Mouse (Mus musculus): ENCODE data around the gene 5830411N06Rik. TPM values are rescaled to one million over a fixed set of nuclear protein-coding genes. Genes with fewer than 3 reads are reported as not detected.

5830411N06Rik gene
- polyA plus RNA-seq (2021; fragmentation: Nextera tagmentation) = not detected in 2 replicates
- long read RNA-seq, experiment 1 = 0 reads
- long read RNA-seq, experiment 2 = 0 reads

DNA sequence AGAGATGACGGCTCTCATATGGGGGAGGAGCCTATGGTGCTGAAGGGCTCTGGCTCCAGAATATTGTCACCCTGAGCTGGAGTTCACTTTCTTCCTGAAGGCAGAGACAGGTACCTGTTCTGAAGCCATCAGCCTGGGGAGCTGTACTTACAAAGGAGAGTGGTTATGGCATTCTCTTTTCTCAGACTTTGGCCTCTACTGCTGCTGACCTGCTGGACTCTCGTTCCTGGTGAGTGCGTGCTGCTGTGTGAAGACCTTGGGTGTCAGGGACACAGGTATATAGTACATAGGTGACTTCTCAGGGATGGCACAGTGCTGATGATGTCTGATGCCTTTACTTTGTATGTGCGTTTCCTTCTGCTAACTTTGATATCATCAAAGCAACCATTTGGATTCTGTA is at the start of gene 5830411N06Rik:
Gene 5830411N06Rik, plus strand, starts transcription at position 69 of the 400 bp plus-strand sequence.

DNA sequence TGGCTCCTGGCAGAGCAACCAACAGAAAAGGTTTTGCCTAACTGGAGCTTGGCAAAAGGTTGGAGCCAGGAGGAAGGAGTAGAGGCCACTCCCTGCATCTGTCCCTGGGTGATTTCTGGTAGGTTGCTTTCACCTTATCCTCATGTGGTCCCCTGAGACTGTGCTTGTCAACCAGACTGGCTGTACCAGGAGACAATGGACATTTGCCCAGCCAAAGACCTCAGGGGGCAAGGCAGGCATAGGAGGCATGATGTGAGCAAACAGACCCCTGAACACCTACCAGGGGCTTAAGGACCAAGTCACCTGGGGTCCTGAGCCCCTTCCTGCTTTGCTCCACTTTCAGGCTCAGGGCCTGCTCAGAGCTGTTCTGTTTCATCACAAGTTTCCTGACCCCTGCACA is 41.2 kb upstream of the 5830411N06Rik start, which contains the start of gene Olfr524:
Gene Olfr524, minus strand, starts transcription at position 101 of the 400 bp plus-strand sequence.

DNA sequence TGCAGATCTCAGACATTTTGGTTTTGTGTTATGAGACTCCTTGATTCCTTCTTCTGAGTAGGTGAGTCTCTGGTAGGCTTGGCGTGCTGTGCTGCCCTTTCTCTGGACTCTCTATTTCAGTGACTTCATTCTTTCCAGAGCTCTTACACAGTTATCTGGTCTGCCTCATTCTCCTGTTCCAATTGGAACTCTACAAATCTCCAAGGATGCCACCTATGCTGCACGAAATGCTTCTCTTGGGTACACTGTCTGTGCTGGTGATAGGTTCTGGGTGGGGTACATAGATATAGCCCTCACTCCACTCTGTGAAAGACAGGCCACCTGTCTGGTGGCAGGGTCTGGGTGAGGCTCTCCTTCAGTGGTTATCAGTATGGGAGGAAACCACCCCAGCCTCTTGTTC is 29.1 kb upstream of the 5830411N06Rik start, which contains the start of gene Cd163l1:
Gene Cd163l1, plus strand, starts transcription at position 301 of the 400 bp plus-strand sequence.

DNA sequence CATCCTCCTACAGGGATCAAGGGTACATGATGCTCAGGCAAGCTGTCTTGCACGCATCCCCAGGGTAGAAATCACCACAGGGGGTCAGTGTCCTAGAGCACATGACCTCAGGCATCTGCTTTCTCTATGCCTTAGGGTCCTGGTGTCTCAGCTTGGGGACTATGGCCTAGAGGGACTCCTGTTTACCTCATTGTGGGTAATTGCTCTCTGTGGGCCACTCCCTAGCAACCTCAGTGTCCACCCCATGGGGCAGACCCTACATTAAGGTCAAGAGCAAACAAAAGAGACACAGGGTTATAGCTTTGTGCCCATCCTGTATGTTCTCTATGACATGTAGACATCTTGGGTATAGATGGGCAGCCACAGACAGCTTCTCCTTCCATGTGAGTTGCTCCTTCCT is 73.5 kb downstream of the 5830411N06Rik start, which contains the start of gene Olfr525:
Gene Olfr525, plus strand, starts transcription at position 301 of the 400 bp plus-strand sequence.

DNA sequence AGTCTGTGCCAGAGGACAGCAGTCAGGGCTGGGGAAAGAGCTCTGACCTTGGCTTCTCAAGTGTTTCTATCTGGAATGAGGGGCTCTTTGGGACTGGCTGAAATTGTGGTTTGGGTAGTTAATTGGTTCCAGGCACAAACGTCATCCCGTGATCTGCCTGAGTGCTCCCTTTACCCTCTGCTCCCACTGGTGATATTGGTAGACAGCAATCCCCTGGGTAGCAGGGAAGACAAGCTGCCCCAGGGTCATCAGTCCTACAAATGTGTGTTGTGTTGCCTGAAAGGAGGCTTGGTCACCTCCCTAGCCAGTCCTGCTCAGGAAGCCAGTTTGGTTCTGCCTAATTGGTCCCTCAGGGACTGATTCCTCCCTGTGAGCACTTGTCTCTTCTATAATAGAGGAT is 86.6 kb downstream of the 5830411N06Rik start, which contains the start of gene Olfr527:
Gene Olfr527, plus strand, starts transcription at position 301 of the 400 bp plus-strand sequence.

Other genes starting within 250 kb of the 5830411N06Rik start
- 36.5 and 53.0 TPM in 2 replicates for gene Zfp511, start 210.9 kb upstream of the 5830411N06Rik start, polyA plus RNA-seq (2021; fragmentation: Nextera tagmentation)
- gene Tubgcp2, start 210.6 kb upstream of the 5830411N06Rik start, polyA plus RNA-seq (2021; fragmentation: Nextera tagmentation) = 22.3 and 31.9 TPM in 2 replicates
- gene Msx3, start 198.2 kb upstream of the 5830411N06Rik start, polyA plus RNA-seq (2021; fragmentation: Nextera tagmentation) = not detected in 2 replicates
- 444 and 556 TPM in 2 replicates for gene Caly, start 164.7 kb upstream of the 5830411N06Rik start, polyA plus RNA-seq (2021; fragmentation: Nextera tagmentation)
- gene Prap1, start 153.9 kb upstream of the 5830411N06Rik start, polyA plus RNA-seq (2021; fragmentation: Nextera tagmentation) = not detected in 2 replicates
- 114 and 131 TPM in 2 replicates for gene Fuom, start 144.8 kb upstream of the 5830411N06Rik start, polyA plus RNA-seq (2021; fragmentation: Nextera tagmentation)
- 4.3 and 5.1 TPM in 2 replicates for gene Paox, start 131.5 kb upstream of the 5830411N06Rik start, polyA plus RNA-seq (2021; fragmentation: Nextera tagmentation)
- 107 and 129 TPM in 2 replicates for gene Echs1, start 130.8 kb upstream of the 5830411N06Rik start, polyA plus RNA-seq (2021; fragmentation: Nextera tagmentation)
- 35.5 and 55.8 TPM in 2 replicates for gene Mtg1, start 109.7 kb upstream of the 5830411N06Rik start, polyA plus RNA-seq (2021; fragmentation: Nextera tagmentation)
- 53.6 and 65.3 TPM in 2 replicates for gene Sprn, start 92.4 kb upstream of the 5830411N06Rik start, polyA plus RNA-seq (2021; fragmentation: Nextera tagmentation)
- gene Olfr522, start 82.5 kb upstream of the 5830411N06Rik start, polyA plus RNA-seq (2021; fragmentation: Nextera tagmentation) = not detected in 2 replicates
- not detected in 2 replicates for gene Olfr523, start 74.1 kb upstream of the 5830411N06Rik start, polyA plus RNA-seq (2021; fragmentation: Nextera tagmentation)
- gene Olfr524, start 41.3 kb upstream of the 5830411N06Rik start, polyA plus RNA-seq (2021; fragmentation: Nextera tagmentation) = not detected in 2 replicates
- gene Cd163l1, start 29.0 kb upstream of the 5830411N06Rik start, polyA plus RNA-seq (2021; fragmentation: Nextera tagmentation) = not detected in 2 replicates
- not detected in 2 replicates for gene Olfr525, start 73.6 kb downstream of the 5830411N06Rik start, polyA plus RNA-seq (2021; fragmentation: Nextera tagmentation)
- gene Olfr527, start 86.7 kb downstream of the 5830411N06Rik start, polyA plus RNA-seq (2021; fragmentation: Nextera tagmentation) = not detected in 2 replicates
- not detected in 2 replicates for gene Olfr60, start 114.4 kb downstream of the 5830411N06Rik start, polyA plus RNA-seq (2021; fragmentation: Nextera tagmentation)
- not detected in 2 replicates for gene Olfr530, start 129.0 kb downstream of the 5830411N06Rik start, polyA plus RNA-seq (2021; fragmentation: Nextera tagmentation)
- not detected in 2 replicates for gene Olfr531, start 155.6 kb downstream of the 5830411N06Rik start, polyA plus RNA-seq (2021; fragmentation: Nextera tagmentation)
- gene Olfr532, start 174.4 kb downstream of the 5830411N06Rik start, polyA plus RNA-seq (2021; fragmentation: Nextera tagmentation) = not detected in 2 replicates
- not detected in 2 replicates for gene Olfr533, start 216.1 kb downstream of the 5830411N06Rik start, polyA plus RNA-seq (2021; fragmentation: Nextera tagmentation)
- gene Olfr535, start 236.9 kb downstream of the 5830411N06Rik start, polyA plus RNA-seq (2021; fragmentation: Nextera tagmentation) = not detected in 2 replicates